Mouse (Mus musculus) neural tube, embryonic 10.5 days (tissue): ENCODE measurements around the gene Stard7.
"Not testable (repeated sequence)": the region's sequence is repeated elsewhere in the genome, so short reads cannot be mapped to it uniquely, and the experiment has no call there.

ENCODE experiments used
- DNase-seq: peaks from one replicate; pipeline ENCODE4 v3.0.0-alpha.2; 2017; ENCODE audit warnings: low spot score; ENCODE audit errors: extremely low spot score

Stard7 gene

GRCm38 (mm10) chr2:127274590-127274989 lies 4.6 kb downstream of the Stard7 start:
- DNase-seq = no peak

- no peak for DNase-seq
These were observed 5.7 kb downstream of the Stard7 start for GRCm38 (mm10) chr2:127275551-127276320.

- no peak for DNase-seq
These were observed 8.1 kb downstream of the Stard7 start for GRCm38 (mm10) chr2:127278162-127278561.

GRCm38 (mm10) chr2:127292250-127292649 lies 22.2 kb downstream of the Stard7 start:
- no peak for DNase-seq

GRCm38 (mm10) chr2:127297001-127297805 lies 27.2 kb downstream of the Stard7 start:
- no peak for DNase-seq

GRCm38 (mm10) chr2:127298056-127298455 lies 28.0 kb downstream of the Stard7 start:
- no peak for DNase-seq

GRCm38 (mm10) chr2:127300701-127301100 lies 30.7 kb downstream of the Stard7 start:
- DNase-seq = no peak

GRCm38 (mm10) chr2:127301883-127302282 lies 31.9 kb downstream of the Stard7 start:
- no peak for DNase-seq

GRCm38 (mm10) chr2:127304192-127304591 lies 34.2 kb downstream of the Stard7 start:
- not testable (repeated sequence) for DNase-seq

- DNase-seq = no peak
These were observed 34.7 kb downstream of the Stard7 start for GRCm38 (mm10) chr2:127304609-127305210.

GRCm38 (mm10) chr2:127306123-127306522 lies 36.1 kb downstream of the Stard7 start:
- no peak for DNase-seq

- no peak for DNase-seq
These were observed 37.2 kb downstream of the Stard7 start for GRCm38 (mm10) chr2:127307179-127307578.

- DNase-seq = no peak
These were observed 38.6 kb downstream of the Stard7 start for GRCm38 (mm10) chr2:127308660-127309059.

- no peak for DNase-seq
These were observed 40.2 kb downstream of the Stard7 start for GRCm38 (mm10) chr2:127310246-127310645.

GRCm38 (mm10) chr2:127310685-127311084 lies 40.7 kb downstream of the Stard7 start:
- no peak for DNase-seq

GRCm38 (mm10) chr2:127311193-127311592 lies 41.2 kb downstream of the Stard7 start:
- no peak for DNase-seq

- DNase-seq = no peak
These were observed 42.8 kb downstream of the Stard7 start for GRCm38 (mm10) chr2:127312801-127313200.

- DNase-seq = no peak
These were observed 43.9 kb downstream of the Stard7 start for GRCm38 (mm10) chr2:127313878-127314277.

- DNase-seq = no peak
These were observed 44.6 kb downstream of the Stard7 start for GRCm38 (mm10) chr2:127314467-127315154.

GRCm38 (mm10) chr2:127315155-127315470 lies 45.1 kb downstream of the Stard7 start:
- DNase-seq = no peak

- DNase-seq = no peak
These were observed 46.4 kb downstream of the Stard7 start for GRCm38 (mm10) chr2:127316431-127316830.

- no peak for DNase-seq
These were observed 48.1 kb downstream of the Stard7 start for GRCm38 (mm10) chr2:127318136-127318535.
